Comparison of ENCODE assay signal across 10 mouse cellular contexts in genomic region chr11:117838572-117838971, GRCm38 (mm10). TPM values are rescaled to one million over a fixed set of nuclear protein-coding genes. Genes with fewer than 3 reads are reported as not detected.
DNase-seq lines count a peak whose midpoint lies in the region; ATAC-seq lines count a peak whose summit lies in the region.
"Had no signal": no experiment of that assay in that cellular context is flagged by ENCODE, and none has a peak within 500 bp of the region (broad histone marks: within the 10 kb centered on the region; RNA-seq: fewer than 3 reads in every experiment).

No protein-coding gene starts in this region.

- H3K9me3 ChIP-seq in kidney, embryonic 16.5 days (ENCODE audit: low read length), result no peaks in the 10 kb centered on the region
- H3K9me3 ChIP-seq in heart, embryonic 14.5 days (ENCODE audit: control insufficient read depth, low read length), result no peaks in the 10 kb centered on the region
- no peaks in the 10 kb centered on the region for H3K9me3 ChIP-seq in limb, embryonic 15.5 days
- no peaks in the 10 kb centered on the region for H3K9me3 ChIP-seq in stomach, embryonic 16.5 days (replicated peaks; ENCODE audit: control insufficient read depth, low read length)
- H3K9me3 ChIP-seq in hindbrain, embryonic 16.5 days (ENCODE audit: control insufficient read depth, low read length), result no peaks in the 10 kb centered on the region
- no peaks in the 10 kb centered on the region for H3K9me3 ChIP-seq in midbrain, embryonic 11.5 days (ENCODE audit: control insufficient read depth, low read length)

- no peak overlapping the region for H3K27ac ChIP-seq in kidney, embryonic 16.5 days (ENCODE audit: low read length)
- peak overlapping the region in 1 of 2 experiments; percentile 33; a peak in 2 of 4 replicates for H3K27ac ChIP-seq in heart, embryonic 14.5 days (replicated peaks in 1 of 2; ENCODE audit: control insufficient read depth in 1 of 2, insufficient read depth in 1 of 2, low read depth in 2 of 2, low read length in 2 of 2)
- H3K27ac ChIP-seq in limb, embryonic 15.5 days, result peak overlapping the region; percentile 50; the same call in 1 of the 2 replicates
- peak overlapping the region; percentile 80 for H3K27ac ChIP-seq in stomach, embryonic 16.5 days (ENCODE audit: low read length)
- no peak overlapping the region for H3K27ac ChIP-seq in hindbrain, embryonic 16.5 days (ENCODE audit: low read depth, low read length)
- no peak overlapping the region for H3K27ac ChIP-seq in midbrain, embryonic 11.5 days (ENCODE audit: low read depth, low read length)
- H3K27ac ChIP-seq: layer of hippocampus, adult 2 months had no signal

- H3K36me3 ChIP-seq in kidney, embryonic 16.5 days (ENCODE audit: insufficient read depth, low read length), result no peaks in the 10 kb centered on the region
- no peaks in the 10 kb centered on the region for H3K36me3 ChIP-seq in heart, embryonic 14.5 days (ENCODE audit: control insufficient read depth, insufficient read depth, low read length)
- no peaks in the 10 kb centered on the region for H3K36me3 ChIP-seq in limb, embryonic 15.5 days
- H3K36me3 ChIP-seq in stomach, embryonic 16.5 days (ENCODE audit: control insufficient read depth, insufficient read depth, low read length), result no peaks in the 10 kb centered on the region
- no peaks in the 10 kb centered on the region for H3K36me3 ChIP-seq in hindbrain, embryonic 16.5 days (ENCODE audit: control insufficient read depth, insufficient read depth, low read length)
- no peaks in the 10 kb centered on the region for H3K36me3 ChIP-seq in midbrain, embryonic 11.5 days (ENCODE audit: control insufficient read depth, insufficient read depth, low read length)

- no peak overlapping the region for H3K4me3 ChIP-seq in kidney, embryonic 16.5 days (ENCODE audit: low read length)
- H3K4me3 ChIP-seq in heart, embryonic 14.5 days (ENCODE audit: control insufficient read depth in 1 of 2, insufficient read depth in 1 of 2, low read depth in 1 of 2, low read length in 2 of 2), result no peak overlapping the region
- H3K4me3 ChIP-seq in limb, embryonic 15.5 days, result no peak overlapping the region
- no peak overlapping the region for H3K4me3 ChIP-seq in stomach, embryonic 16.5 days (replicated peaks; ENCODE audit: low read length)
- no peak overlapping the region for H3K4me3 ChIP-seq in hindbrain, embryonic 16.5 days (ENCODE audit: low read length)
- H3K4me3 ChIP-seq in midbrain, embryonic 11.5 days (ENCODE audit: low read depth, low read length), result no peak overlapping the region
- H3K4me3 ChIP-seq: layer of hippocampus, adult 2 months had no signal

- no peak overlapping the region for H3K4me2 ChIP-seq in kidney, embryonic 16.5 days (replicated peaks; ENCODE audit: low read depth, low read length)
- no peak overlapping the region for H3K4me2 ChIP-seq in heart, embryonic 14.5 days (ENCODE audit: low read length)
- no peak overlapping the region for H3K4me2 ChIP-seq in limb, embryonic 15.5 days
- H3K4me2 ChIP-seq in stomach, embryonic 16.5 days (ENCODE audit: low read depth, low read length), result no peak overlapping the region
- no peak overlapping the region for H3K4me2 ChIP-seq in hindbrain, embryonic 16.5 days (ENCODE audit: low read length)
- H3K4me2 ChIP-seq in midbrain, embryonic 11.5 days, result no peak overlapping the region

- no peak overlapping the region for H3K9ac ChIP-seq in kidney, embryonic 16.5 days (replicated peaks; ENCODE audit: low read length)
- H3K9ac ChIP-seq in heart, embryonic 14.5 days (ENCODE audit: low read length), result peak overlapping the region; percentile 16; the same call in 1 of the 2 replicates
- no peak overlapping the region for H3K9ac ChIP-seq in limb, embryonic 15.5 days
- H3K9ac ChIP-seq in stomach, embryonic 16.5 days (ENCODE audit: low read length), result no peak overlapping the region
- H3K9ac ChIP-seq in hindbrain, embryonic 16.5 days (ENCODE audit: low read depth, low read length), result no peak overlapping the region
- no peak overlapping the region for H3K9ac ChIP-seq in midbrain, embryonic 11.5 days (ENCODE audit: low read length)

- DNase-seq in kidney, adult 18-20 months, result peak; percentile 54
- DNase-seq in layer of hippocampus, postnatal 36 days, result no peak
- no peak for DNase-seq in midbrain, embryonic 11.5 days (ENCODE audit: low spot score, missing footprints)

- 56% methylated on average over 2 of the region's 2 CpGs for WGBS in kidney, embryonic 16.5 days
- 67% methylated on average over 2 of the region's 2 CpGs for WGBS in heart, embryonic 14.5 days
- WGBS in limb, embryonic 15.5 days, result 61% methylated on average over 2 of the region's 2 CpGs
- WGBS in stomach, embryonic 16.5 days, result 38% methylated on average over 2 of the region's 2 CpGs
- WGBS in hindbrain, embryonic 16.5 days, result 91% methylated on average over 2 of the region's 2 CpGs
- WGBS in midbrain, embryonic 11.5 days, result 73% methylated on average over 2 of the region's 2 CpGs

- H3K4me1 ChIP-seq in kidney, embryonic 16.5 days (ENCODE audit: insufficient read depth, low read length), result peaks cover 9% of the 10 kb centered on the region
- H3K4me1 ChIP-seq in heart, embryonic 14.5 days (ENCODE audit: control insufficient read depth in 2 of 2, insufficient read depth in 2 of 2, low read length in 2 of 2), result peaks cover 4 to 13% of the 10 kb centered on the region in 2 experiments; a peak in 3 of 4 replicates
- H3K4me1 ChIP-seq in limb, embryonic 15.5 days, result peaks cover 11% of the 10 kb centered on the region
- peaks cover 5% of the 10 kb centered on the region for H3K4me1 ChIP-seq in stomach, embryonic 16.5 days (ENCODE audit: control insufficient read depth, insufficient read depth, low read length)
- H3K4me1 ChIP-seq in hindbrain, embryonic 16.5 days (ENCODE audit: control insufficient read depth, insufficient read depth, low read depth, low read length), result no peaks in the 10 kb centered on the region
- no peaks in the 10 kb centered on the region for H3K4me1 ChIP-seq in midbrain, embryonic 11.5 days (ENCODE audit: control insufficient read depth, insufficient read depth, low read length)

- no peak for ATAC-seq in kidney, embryonic 16.5 days (ENCODE audit: low FRiP score, low TSS enrichment)
- ATAC-seq in heart, embryonic 14.5 days (ENCODE audit: insufficient number of reproducible peaks, insufficient read depth, low FRiP score, low read depth), result no peak
- ATAC-seq in limb, embryonic 15.5 days (ENCODE audit: insufficient number of reproducible peaks, low FRiP score, low TSS enrichment, low read depth), result 0 out of 2 replicates have a peak, but pooled peaks have one; percentile 31
- ATAC-seq in stomach, embryonic 16.5 days (ENCODE audit: insufficient read depth, low FRiP score), result peak; percentile 92
- ATAC-seq in hindbrain, embryonic 16.5 days, result no peak
- ATAC-seq in midbrain, embryonic 11.5 days (ENCODE audit: low FRiP score), result no peak

- H3K27me3 ChIP-seq in kidney, embryonic 16.5 days (ENCODE audit: insufficient read depth, low read length), result no peaks in the 10 kb centered on the region
- H3K27me3 ChIP-seq in heart, embryonic 14.5 days (ENCODE audit: control insufficient read depth, insufficient read depth, low read length), result no peaks in the 10 kb centered on the region
- H3K27me3 ChIP-seq in limb, embryonic 15.5 days, result no peaks in the 10 kb centered on the region
- H3K27me3 ChIP-seq in stomach, embryonic 16.5 days (ENCODE audit: control insufficient read depth, insufficient read depth, low read length), result no peaks in the 10 kb centered on the region
- no peaks in the 10 kb centered on the region for H3K27me3 ChIP-seq in hindbrain, embryonic 16.5 days (replicated peaks; ENCODE audit: control insufficient read depth, insufficient read depth, low read length)
- H3K27me3 ChIP-seq in midbrain, embryonic 11.5 days (ENCODE audit: control insufficient read depth, insufficient read depth, low read length), result no peaks in the 10 kb centered on the region
- H3K27me3 ChIP-seq: CH12.LX had no signal

RNA-seq across cellular contexts. Expression of gene Birc5, which starts 10.5 kb away (rescaled TPM):
- polyA plus RNA-seq in kidney, embryonic 16.5 days (2015; fragmentation: Nextera tagmentation; extraction: Ambion mirVana), result 284 and 298 TPM in 2 replicates
- 227 and 240 TPM in 2 replicates for polyA plus RNA-seq in heart, embryonic 14.5 days (2014; fragmentation: Nextera tagmentation; extraction: Ambion mirVana)
- polyA plus RNA-seq in limb, embryonic 15.5 days (2015; fragmentation: Nextera tagmentation; extraction: Ambion mirVana), result 240 and 254 TPM in 2 replicates
- polyA plus RNA-seq in stomach, embryonic 16.5 days (2015; fragmentation: Nextera tagmentation; extraction: Ambion mirVana), result 230 and 247 TPM in 2 replicates
- polyA plus RNA-seq in hindbrain, embryonic 16.5 days (2015; fragmentation: Nextera tagmentation; extraction: Ambion mirVana), result 37.9 and 42.9 TPM in 2 replicates
- 1 to 10 TPM in 1 of 2 experiments, under 1 TPM in 1; 0.77 to 1.4 TPM for total RNA-seq in layer of hippocampus, postnatal 36 days (2021)
- polyA plus RNA-seq in midbrain, embryonic 11.5 days (2014; fragmentation: Nextera tagmentation; extraction: Ambion mirVana), result 346 and 363 TPM in 2 replicates

RNA-seq across cellular contexts. Expression of gene Tk1, which starts 12.7 kb away (rescaled TPM):
- 128 and 136 TPM in 2 replicates for polyA plus RNA-seq in kidney, embryonic 16.5 days (2015; fragmentation: Nextera tagmentation; extraction: Ambion mirVana)
- polyA plus RNA-seq in heart, embryonic 14.5 days (2014; fragmentation: Nextera tagmentation; extraction: Ambion mirVana), result 98.0 and 100 TPM in 2 replicates
- 119 and 134 TPM in 2 replicates for polyA plus RNA-seq in limb, embryonic 15.5 days (2015; fragmentation: Nextera tagmentation; extraction: Ambion mirVana)
- polyA plus RNA-seq in stomach, embryonic 16.5 days (2015; fragmentation: Nextera tagmentation; extraction: Ambion mirVana), result 120 and 128 TPM in 2 replicates
- polyA plus RNA-seq in hindbrain, embryonic 16.5 days (2015; fragmentation: Nextera tagmentation; extraction: Ambion mirVana), result 19.6 and 21.2 TPM in 2 replicates
- total RNA-seq in layer of hippocampus, postnatal 36 days (2021), result under 1 TPM; 0.88 to 0.97 TPM
- polyA plus RNA-seq in midbrain, embryonic 11.5 days (2014; fragmentation: Nextera tagmentation; extraction: Ambion mirVana), result 87.1 and 89.7 TPM in 2 replicates

RNA-seq across cellular contexts. Expression of gene Afmid, which starts 12.8 kb away (rescaled TPM):
- polyA plus RNA-seq in kidney, embryonic 16.5 days (2015; fragmentation: Nextera tagmentation; extraction: Ambion mirVana), result 5.8 and 6.1 TPM in 2 replicates
- polyA plus RNA-seq in heart, embryonic 14.5 days (2014; fragmentation: Nextera tagmentation; extraction: Ambion mirVana), result 18.7 and 20.8 TPM in 2 replicates
- 4.6 and 4.9 TPM in 2 replicates for polyA plus RNA-seq in limb, embryonic 15.5 days (2015; fragmentation: Nextera tagmentation; extraction: Ambion mirVana)
- polyA plus RNA-seq in stomach, embryonic 16.5 days (2015; fragmentation: Nextera tagmentation; extraction: Ambion mirVana), result 6.8 and 8.5 TPM in 2 replicates
- polyA plus RNA-seq in hindbrain, embryonic 16.5 days (2015; fragmentation: Nextera tagmentation; extraction: Ambion mirVana), result 7.0 and 8.5 TPM in 2 replicates
- 1 to 10 TPM; 3.8 to 4.0 TPM for total RNA-seq in layer of hippocampus, postnatal 36 days (2021)
- polyA plus RNA-seq in midbrain, embryonic 11.5 days (2014; fragmentation: Nextera tagmentation; extraction: Ambion mirVana), result 2.8 and 3.9 TPM in 2 replicates

RNA-seq across cellular contexts. Expression of gene Tmem235, which starts 22.0 kb away (rescaled TPM):
- not detected in 2 replicates for polyA plus RNA-seq in kidney, embryonic 16.5 days (2015; fragmentation: Nextera tagmentation; extraction: Ambion mirVana)
- not detected in 2 replicates for polyA plus RNA-seq in heart, embryonic 14.5 days (2014; fragmentation: Nextera tagmentation; extraction: Ambion mirVana)
- not detected in 2 replicates for polyA plus RNA-seq in limb, embryonic 15.5 days (2015; fragmentation: Nextera tagmentation; extraction: Ambion mirVana)
- not detected in 2 replicates for polyA plus RNA-seq in stomach, embryonic 16.5 days (2015; fragmentation: Nextera tagmentation; extraction: Ambion mirVana)
- polyA plus RNA-seq in hindbrain, embryonic 16.5 days (2015; fragmentation: Nextera tagmentation; extraction: Ambion mirVana), result 0.08 TPM in 1 of 2 replicates, not detected in the other
- total RNA-seq in layer of hippocampus, postnatal 36 days (2021), result under 1 TPM in 1 of 2 experiments, not detected in 1; 0.33 TPM
- polyA plus RNA-seq in midbrain, embryonic 11.5 days (2014; fragmentation: Nextera tagmentation; extraction: Ambion mirVana), result not detected in 2 replicates
- total RNA-seq: CH12.LX; layer of hippocampus, adult 2 months had no signal

RNA-seq across cellular contexts. Expression of gene Gm20708, which starts 29.1 kb away (rescaled TPM):
- polyA plus RNA-seq in kidney, embryonic 16.5 days (2015; fragmentation: Nextera tagmentation; extraction: Ambion mirVana), result 0.26 and 0.44 TPM in 2 replicates
- polyA plus RNA-seq in heart, embryonic 14.5 days (2014; fragmentation: Nextera tagmentation; extraction: Ambion mirVana), result 0.71 and 1.0 TPM in 2 replicates
- 0.50 and 0.71 TPM in 2 replicates for polyA plus RNA-seq in limb, embryonic 15.5 days (2015; fragmentation: Nextera tagmentation; extraction: Ambion mirVana)
- 0.16 and 0.68 TPM in 2 replicates for polyA plus RNA-seq in stomach, embryonic 16.5 days (2015; fragmentation: Nextera tagmentation; extraction: Ambion mirVana)
- polyA plus RNA-seq in hindbrain, embryonic 16.5 days (2015; fragmentation: Nextera tagmentation; extraction: Ambion mirVana), result 1.1 and 1.8 TPM in 2 replicates
- 1 to 10 TPM; 1.5 to 1.7 TPM for total RNA-seq in layer of hippocampus, postnatal 36 days (2021)
- polyA plus RNA-seq in midbrain, embryonic 11.5 days (2014; fragmentation: Nextera tagmentation; extraction: Ambion mirVana), result 0.15 and 0.20 TPM in 2 replicates

Comparison
In these comparisons a context has a peak if more than half of its experiments do, and no peak if none do; other contexts are left out.
1. ATAC-seq: peak in limb, embryonic 15.5 days (single experiment) and stomach, embryonic 16.5 days (single experiment); none in kidney, embryonic 16.5 days (single experiment), heart, embryonic 14.5 days (single experiment), hindbrain, embryonic 16.5 days (single experiment) and midbrain, embryonic 11.5 days (single experiment).
2. H3K27ac ChIP-seq: peak in limb, embryonic 15.5 days (single experiment) and stomach, embryonic 16.5 days (single experiment); none in kidney, embryonic 16.5 days (single experiment), hindbrain, embryonic 16.5 days (single experiment) and midbrain, embryonic 11.5 days (single experiment).